Mouse (Mus musculus) frontal cortex, adult 2 months (tissue): ENCODE results near the gene Bivm. TPM values are rescaled to one million over a fixed set of nuclear protein-coding genes. Genes with fewer than 3 reads are reported as not detected.

ENCODE experiments used
- DNase-seq, 2 experiments: peaks; one replicate each; pipeline ENCODE4 v3.0.0; 2022; ENCODE audit warnings: low spot score in 1 of 2; ENCODE audit errors: extremely low spot score in 1 of 2
- polyA plus RNA-seq: library from polyadenylated mRNA; depleted of rRNA; stranded (reverse); fragments of >200 nt; gene quantifications from 2 replicates; pipeline ENCODE4 v1.2.3, GENCODE M21; 2012; rRNA removed

The Bivm gene
- 12.2 and 15.1 TPM in 2 replicates for polyA plus RNA-seq

DNA sequence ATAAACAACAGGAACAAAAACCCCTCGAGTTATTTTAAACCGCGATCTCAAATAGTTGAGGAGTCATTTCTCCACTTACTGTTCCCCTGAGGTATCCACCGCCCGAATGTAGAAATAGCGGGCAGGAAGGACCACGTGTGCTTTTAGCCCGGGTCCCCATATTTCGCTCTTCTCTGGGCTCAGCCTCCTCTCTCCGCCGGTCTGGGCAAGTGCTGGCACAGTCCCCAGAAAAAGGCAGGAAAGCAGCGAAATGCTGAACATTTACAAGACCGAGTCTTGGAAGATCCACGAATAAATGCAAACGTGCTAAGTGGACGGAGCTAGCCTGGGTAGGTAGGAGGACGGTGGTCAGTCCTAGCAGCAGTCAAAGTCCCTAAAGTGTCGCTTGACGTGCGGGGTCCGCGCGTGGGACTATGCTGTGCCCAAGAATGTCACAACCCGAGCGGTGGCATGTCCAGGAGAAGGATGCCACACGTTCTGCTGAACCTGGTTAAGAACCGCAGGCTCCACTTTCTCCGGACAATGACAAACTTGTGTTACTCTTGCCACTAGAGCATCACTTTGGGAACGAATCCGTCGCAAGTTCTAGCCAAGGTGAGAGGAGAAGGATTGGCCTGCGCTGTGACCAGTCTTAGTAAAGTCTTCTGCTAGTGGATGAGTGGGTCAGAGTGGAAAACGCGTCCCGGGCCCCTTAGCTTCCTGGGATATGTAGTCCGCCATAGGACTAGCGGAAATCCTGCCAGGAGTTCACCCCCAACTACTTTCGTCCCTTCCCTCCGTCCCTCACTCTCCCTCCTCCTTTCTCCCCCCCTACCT lies at the start of gene Bivm, which contains the start of gene Kdelc1:
Gene Bivm, plus strand, starts transcription at position 719 of the 816 bp plus-strand sequence.
Gene Kdelc1, minus strand, starts transcription at position 570 of the 816 bp plus-strand sequence.
- DNase-seq: peak; percentile 94 to 96

DNA sequence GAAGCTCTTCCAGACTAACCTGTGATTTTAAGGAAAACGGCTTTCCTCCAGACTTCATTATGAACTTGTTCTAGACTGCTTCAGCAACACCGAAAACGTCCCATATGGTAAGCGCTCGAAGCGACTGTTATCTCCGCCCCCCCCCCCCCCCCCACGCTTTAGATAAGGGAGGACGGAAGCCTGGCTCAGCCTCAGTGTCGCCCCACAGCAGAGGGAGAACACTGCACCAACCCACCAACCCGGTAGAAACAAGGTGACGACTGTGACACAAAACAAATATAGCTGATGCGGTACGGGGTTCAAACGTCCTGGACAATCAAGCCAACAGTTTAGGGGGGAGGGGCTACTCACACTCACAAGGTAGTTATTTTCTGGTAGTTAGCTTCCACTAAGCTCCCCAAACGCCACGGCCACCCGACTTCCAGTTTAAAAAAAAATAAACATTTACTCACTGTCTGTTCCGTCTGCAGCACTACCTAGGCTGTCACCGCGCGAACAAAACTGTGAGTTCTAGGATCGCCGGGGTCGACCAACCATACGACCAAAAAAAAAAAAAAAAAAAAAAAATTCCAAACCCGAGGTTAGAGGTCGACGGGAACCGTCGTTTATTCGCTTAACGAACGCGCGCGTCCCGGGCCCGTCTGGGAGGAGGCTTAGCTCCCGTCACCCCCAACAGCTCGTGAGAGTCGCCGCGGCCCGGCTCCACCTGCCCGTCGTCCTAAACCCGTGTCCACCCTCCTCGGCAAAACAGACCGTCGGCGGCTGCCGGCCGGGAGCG lies 17.1 kb upstream of the Bivm start:
- DNase-seq: no peak

DNA sequence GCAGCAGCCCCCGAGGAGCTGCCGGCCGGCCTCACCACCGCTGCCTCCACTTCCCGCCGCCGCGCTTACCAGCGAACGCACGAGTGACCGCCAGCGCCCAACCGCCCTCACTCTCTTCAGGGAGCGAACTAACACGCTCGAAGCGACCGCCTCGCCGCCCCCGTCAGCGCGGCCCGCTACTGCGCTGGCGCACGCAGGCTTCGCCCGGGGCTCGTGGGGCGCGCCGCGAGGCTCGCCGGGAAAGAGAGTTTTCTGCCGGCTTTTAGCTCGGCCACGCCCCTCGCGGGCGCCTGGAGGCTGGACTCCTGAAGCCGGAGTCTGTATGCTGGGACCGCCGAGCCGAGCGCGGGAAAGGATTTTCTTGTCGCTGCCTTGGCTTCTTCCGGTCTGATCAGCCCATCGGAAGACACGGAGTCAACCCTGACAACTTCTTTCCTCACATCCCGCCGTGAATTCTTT lies 16.5 kb upstream of the Bivm start, which contains the start of gene Tex30:
Gene Tex30, minus strand, starts transcription at position 183 of the 459 bp plus-strand sequence.
- peak; percentile 86 to 95 for DNase-seq

DNA sequence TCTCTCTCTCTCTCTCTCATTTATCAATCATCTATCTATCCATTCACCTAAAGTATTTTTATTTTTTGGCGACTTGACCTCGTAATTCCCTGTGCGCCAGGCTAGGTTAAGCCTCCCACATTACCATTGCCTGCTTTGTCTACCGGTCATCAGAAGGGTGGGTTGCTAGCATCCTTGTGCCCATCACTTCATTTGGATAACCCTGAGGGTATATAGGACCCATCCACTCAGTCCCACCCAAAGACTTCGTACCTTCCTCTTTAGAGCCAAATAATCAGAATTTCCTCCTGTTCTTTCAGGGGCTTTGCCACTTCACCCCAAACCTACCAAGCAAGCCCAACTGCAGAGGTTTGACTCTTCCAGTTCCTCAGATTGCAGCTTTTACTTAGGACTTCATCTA lies 15.8 kb upstream of the Bivm start:
- no peak for DNase-seq

DNA sequence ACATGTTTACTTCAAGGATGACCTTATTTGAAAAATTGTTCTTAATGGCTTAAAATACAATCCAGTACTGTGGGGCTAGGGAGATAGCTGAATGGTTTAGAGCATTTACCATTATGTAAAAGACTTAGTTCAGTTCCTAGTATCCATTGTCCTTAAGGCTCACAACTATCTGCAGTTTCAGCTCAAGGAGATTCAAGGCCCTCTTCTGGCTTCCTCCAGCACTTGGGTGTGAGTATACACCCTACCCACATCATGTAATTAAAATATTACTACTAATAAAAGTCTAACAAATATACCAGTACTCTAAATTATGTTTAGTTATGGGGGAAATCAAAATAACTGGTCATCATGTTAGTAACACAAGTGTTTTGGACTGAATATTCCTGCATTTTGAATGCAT lies 1.2 kb upstream of the Bivm start:
- no peak for DNase-seq

DNA sequence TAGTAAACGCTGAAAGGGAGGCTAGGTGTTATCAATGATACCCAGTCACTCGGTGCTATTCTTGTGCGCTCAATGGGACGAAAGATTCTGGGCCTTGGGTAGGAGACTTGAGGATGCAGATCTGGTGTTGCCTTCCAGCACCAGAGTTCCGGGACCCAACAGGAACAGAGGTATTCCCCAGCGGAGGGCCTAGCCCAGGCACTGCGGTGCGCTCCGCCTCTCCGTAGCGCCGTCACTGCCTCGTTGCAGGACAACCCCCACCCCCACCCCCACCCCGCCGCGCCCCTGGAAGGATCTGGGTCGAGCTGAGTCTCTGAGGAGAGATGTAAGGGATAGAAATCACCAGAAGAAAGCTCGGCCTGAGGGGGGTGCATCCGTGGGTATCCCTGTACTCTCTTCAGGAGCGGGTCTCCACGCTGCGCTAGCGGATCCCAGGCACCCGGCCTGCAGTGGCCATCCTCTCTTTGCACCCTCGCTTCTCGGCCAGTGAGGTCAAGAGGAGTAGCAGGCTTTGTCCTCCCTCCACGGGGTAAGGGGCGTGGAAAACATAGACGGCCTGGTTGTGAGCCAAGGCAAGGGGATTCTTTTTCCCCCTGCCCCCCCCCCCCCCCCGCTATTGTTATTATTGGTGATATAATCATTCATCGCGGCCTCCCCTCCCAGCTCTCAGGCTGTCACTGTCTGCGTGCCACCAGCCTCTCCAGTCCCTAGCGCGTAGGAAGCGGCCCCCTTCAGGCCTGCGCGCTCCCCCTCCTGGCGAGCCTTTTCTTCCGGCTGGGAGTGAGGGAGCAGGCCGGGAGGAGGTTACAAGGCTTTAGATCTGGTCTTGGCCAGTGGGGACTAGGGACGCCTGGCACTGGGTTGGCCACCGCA lies 680 bp downstream of the Bivm start:
- peak; percentile 72 to 81 for DNase-seq

DNA sequence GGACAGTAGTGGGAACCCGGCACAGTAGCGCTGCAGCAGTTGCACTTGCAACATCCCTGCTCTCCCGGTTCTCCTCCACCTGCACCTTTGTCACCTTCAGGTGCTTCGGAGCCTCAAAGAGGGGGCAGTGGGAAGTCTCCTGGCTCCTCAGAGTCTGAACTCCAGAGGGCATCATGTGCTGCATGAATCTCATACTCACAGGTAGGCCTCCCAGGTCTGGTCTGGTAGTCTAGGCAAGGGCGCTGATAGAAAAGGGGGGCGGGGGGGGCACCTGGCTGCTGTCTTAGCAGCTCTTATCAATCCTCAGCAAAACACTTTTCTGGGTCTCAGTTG lies 1.3 kb downstream of the Bivm start:
- no peak for DNase-seq

DNA sequence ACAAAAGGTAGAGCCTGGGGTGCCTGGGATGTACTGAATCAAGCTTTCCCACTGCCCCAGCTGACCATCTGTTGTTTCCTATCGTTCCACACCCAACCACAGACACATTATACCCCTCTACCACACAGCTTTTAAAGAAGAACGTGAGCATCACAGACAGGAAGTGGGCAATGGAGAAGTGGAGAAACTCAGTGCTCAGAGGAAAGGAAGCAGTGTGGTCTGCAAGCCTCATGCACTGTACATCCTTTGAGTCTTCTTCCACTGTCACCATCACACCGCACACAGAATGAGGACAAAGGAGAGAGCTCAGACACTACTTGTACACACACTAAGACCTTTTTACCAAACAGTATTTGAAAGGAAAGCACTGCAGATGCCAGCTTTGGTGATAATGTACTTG lies 3.5 kb downstream of the Bivm start:
- DNase-seq: no peak

DNA sequence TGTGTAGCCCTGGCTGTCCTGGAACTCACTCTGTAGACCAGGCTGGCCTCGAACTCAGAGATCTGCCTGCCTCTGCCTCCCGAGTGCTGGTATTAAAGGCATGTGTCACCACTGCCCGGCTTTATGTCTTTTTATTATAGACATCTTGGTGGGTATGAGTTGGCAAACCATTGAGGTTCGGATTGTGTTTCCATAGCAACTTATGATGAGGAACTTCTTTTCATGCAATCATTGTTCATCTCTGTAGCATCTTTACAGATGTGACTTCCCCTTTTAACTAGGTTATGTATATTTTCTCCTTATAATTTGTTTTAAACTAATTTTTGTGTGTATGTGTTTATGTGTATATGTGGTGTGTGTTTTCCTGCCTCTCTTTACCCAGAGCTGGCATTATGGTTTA lies 6.8 kb downstream of the Bivm start:
- no peak for DNase-seq

DNA sequence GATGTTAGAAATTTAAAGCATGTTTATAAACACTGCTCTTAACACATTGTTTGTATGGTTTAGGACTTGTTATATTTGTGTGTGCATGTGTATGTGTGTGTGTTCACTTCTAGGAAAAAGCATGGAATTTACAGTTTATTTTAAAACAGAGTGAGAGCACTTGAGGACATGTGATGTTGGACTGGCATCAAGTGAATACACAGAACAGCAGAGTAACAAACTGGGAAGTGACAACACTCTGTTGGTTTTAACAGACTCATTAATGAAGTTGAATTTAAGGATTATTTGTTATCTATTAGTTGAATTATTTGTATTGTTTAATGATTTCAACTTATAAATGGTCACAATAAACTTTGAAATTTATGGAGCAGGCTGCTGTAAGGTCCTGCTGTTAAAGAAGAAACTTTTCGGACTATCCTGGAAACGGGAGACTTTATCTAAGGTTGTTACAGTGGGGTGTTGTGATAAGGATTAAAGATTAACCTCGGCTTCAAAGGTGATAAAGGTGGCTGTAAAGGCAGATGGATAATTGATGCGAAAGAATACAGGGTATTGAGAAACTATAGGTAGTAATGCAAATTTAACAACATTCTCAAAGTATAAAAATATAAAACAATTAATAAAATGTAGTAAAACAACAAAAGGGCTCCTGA lies 11.3 kb downstream of the Bivm start:
- DNase-seq: no peak

DNA sequence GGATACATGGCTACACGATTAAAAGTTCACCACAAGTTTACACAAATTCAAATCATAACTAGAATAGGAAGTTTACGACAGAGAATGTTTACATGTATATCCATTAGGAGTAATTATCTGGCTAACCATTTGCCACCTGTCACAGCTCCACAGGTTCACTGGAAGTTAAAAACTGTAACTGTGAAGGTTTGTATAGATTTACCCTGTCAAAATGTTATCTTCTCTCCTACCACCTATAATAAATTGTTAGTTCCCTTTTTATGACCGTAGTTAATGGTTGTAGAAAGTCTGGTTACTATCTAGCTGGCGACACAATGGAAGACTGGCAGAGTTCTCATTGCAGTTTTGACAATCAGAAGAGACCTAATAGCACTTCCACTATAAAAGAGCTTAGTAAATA lies 21.5 kb downstream of the Bivm start:
- no peak for DNase-seq

DNA sequence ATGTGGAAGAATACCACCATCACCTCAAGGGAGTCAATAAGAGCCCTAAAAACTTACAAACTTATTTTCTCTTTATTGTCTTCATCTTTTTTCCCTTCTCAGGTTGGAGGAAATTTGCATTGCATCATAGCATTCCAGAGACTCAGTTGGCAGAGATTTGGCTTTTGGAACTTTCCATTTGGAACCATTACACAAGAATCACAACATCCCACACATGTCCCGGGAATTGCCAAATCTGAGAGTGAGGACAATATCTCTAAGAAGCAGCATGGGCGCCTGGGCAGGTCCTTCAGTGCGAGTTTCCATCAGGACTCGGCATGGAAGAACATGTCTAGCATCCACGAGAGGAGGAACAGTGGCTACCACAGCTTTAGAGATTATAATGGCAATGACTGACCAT lies 24.0 kb downstream of the Bivm start:
- DNase-seq: peak in 1 of 2 experiments; percentile 47

DNA sequence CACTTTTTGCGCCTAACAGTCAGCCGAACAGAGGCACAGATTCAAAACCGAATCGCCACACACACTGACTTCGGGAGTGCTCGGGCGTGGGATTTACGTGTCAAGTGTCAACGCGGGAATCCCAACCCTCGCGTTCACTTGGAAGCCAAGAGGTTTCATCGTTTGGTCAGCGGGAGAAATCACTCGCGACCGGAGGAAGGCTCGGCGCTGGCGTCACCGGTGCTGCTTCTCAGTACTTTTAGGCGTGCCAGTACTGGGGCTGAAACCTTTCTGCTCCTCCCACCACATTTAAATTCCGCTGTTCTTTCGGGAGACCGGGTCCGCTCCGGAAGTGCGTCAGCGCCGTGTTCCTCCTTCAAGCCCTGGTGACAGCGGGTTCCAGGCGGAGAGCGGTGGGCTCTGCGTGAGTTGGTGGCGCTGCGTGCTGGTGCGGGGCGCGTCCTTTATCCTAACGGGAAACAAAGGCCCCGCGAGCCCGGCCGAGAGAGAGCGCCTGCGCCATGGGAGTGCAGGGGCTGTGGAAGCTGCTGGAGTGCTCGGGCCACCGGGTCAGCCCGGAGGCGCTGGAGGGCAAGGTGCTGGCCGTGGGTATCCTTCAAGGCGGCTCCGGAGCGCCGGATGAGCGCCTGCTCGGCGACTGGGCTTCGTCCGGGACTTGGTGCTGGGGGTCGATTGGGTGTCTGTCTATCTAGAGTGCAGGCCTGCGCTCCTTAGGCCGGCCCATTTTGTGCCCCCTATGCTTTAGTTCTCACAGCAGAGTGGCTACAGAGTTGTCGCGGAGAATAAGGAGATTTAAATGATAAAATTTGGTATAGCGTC lies 29.0 kb downstream of the Bivm start, which contains the start of gene Ercc5:
Gene Ercc5, plus strand, starts transcription at position 182 of the 819 bp plus-strand sequence.
- peak; percentile 76 to 90 for DNase-seq

DNA sequence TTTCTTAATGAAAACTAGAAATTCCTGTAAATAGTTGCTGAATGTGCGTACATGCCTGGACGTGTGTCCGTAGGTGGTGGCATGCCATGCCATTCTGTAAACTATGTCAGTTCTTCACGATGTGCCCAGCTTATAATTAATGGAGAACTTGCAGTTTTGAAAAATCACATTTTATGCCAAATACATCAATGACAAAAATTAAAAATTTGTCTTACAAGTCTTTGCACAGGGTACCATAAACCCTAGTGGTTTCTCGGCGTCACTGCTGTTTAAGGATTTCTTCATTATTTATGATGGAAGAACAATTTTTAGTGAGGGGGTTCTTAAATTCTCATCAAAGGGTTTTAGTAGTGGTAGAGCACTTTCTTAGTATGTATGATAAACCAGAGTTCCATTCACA lies 29.9 kb downstream of the Bivm start:
- DNase-seq: no peak

DNA sequence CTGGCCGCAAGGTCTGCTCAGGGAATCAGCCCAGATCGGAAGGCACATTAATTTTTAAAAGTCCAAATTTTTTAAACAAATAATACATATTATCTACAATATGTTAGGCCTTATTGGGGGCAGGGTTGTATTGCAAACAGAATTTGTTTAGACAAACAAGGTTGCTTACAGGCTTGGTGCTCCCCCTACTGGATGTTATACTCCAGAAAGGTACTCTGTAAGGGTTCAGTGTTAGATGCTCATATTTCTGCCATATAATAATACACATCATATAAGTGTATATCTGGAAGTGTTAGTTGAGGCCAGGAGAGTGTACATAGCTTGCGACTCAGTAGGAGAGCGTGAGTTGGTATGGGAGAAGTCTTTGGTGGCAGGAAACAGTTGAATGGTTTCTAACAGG lies 36.5 kb downstream of the Bivm start:
- DNase-seq: no peak

DNA sequence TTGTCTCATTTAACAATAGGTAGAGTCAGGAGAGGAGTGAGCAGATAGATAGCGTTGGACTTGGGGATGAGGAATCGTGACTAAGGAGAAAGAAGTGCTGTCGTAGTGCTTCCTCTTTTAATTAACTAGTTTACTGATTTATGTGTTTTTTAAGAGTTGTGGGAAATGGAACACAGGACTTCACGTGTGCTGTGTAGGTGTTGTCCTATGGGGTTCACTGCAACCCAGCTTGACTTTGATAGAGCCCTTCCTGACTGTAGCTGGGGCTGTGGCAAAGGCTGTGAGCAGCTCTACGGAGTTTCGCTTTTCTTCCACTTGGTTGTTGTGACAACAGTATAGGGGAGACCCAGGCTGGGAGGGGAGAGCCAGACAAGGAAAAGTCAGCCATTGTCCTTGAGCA lies 39.6 kb downstream of the Bivm start:
- no peak for DNase-seq

DNA sequence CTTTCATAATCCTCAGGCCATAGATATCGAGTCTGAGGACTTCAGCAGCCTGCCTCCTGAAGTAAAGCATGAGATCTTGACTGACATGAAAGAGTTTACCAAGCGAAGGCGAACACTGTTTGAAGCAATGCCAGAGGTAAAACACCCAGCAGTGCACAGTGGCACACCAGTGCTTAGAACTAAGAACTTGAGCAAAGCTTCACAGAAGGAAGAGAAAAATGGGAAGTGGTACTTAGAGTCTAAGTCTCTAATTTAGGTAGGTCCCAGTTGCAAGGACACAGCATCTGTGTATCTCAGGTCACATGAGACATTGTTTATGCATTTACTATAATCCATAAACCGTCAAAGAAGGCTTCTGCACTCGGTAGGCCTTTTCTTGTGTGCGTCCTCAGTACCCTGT lies 43.1 kb downstream of the Bivm start:
- DNase-seq: no peak

DNA sequence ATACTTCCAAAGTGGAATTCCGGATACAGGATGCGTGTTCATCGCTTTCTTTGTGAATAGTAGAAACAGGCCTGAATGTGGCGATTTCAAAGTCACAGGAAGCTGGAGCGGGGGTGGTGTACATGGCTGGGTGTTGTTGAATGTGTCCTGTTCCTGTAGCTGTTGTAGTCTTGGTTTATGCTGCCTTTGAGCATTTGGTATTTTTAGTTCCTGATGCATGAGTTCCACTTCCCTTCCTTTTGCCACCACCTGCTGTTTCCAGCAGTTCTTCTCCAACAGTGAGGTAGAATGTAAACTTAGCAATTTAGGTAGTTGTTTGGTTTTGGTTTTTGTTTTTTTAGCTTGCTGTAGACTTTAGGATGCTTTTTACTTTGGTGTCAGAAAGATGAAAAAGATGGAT lies 43.6 kb downstream of the Bivm start:
- no peak for DNase-seq

DNA sequence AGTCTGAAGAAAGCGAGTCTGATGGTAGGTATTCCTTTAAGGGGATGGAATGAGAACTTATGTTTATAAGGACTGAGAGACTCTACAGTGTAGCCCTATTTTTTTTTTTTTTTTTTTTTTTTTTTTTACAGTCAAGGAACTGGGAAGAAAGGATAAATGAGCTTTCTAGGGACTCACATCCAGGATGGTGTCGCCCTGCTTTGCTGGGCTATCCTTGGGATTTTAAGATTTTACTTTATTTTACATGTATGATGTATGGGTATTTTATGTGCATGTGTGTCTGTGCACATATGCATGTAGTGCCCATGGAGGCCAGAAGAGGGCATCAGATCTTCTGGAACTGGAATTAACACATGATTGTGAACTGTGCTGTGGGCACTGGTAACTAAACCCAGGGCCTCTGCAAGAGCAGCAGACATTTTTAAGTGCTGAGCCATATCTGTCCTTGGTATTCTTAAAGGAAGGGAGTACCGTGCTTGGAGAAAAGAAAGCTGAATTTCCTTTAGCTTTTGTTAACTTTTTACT lies 49.2 kb downstream of the Bivm start:
- DNase-seq: no peak
